Mouse (Mus musculus) limb, embryonic 15.5 days (tissue): ENCODE measurements around the gene Spata13. TPM values are rescaled to one million over a fixed set of nuclear protein-coding genes. Genes with fewer than 3 reads are reported as not detected.

ENCODE experiments used
- ATAC-seq: fragments of 200-750 bp; cut with Nextera tagmentation; 2 replicates; pipeline ENCODE4 v1.8.0; 2017; ENCODE audit warnings: low read depth, moderate TSS enrichment; ENCODE audit not compliant: insufficient number of reproducible peaks, low FRiP score, low TSS enrichment
- H3K27ac ChIP-seq: fragments of 300-500 bp; sonication (generic); 2 replicates; pipeline ENCODE4 v1.5.1; 2015; ENCODE audit warnings: moderate library complexity, mild to moderate bottlenecking, inconsistent platforms
- H3K27me3 ChIP-seq: fragments of 300-500 bp; sonication (generic); 2 replicates; pipeline ENCODE4 v1.6.1; 2015; ENCODE audit warnings: inconsistent platforms
- H3K36me3 ChIP-seq: fragments of 300-500 bp; sonication (generic); 2 replicates; pipeline ENCODE4 v1.6.1; 2015; ENCODE audit warnings: inconsistent platforms
- H3K4me1 ChIP-seq: fragments of 300-500 bp; sonication (generic); 2 replicates; pipeline ENCODE4 v1.6.1; 2015; ENCODE audit warnings: inconsistent platforms
- H3K4me2 ChIP-seq: fragments of 300-500 bp; sonication (generic); 2 replicates; pipeline ENCODE4 v1.6.1; 2015; ENCODE audit warnings: mild to moderate bottlenecking, inconsistent platforms
- H3K4me3 ChIP-seq: fragments of 300-500 bp; sonication (generic); 2 replicates; pipeline ENCODE4 v1.5.1; 2015; ENCODE audit warnings: mild to moderate bottlenecking, inconsistent platforms
- H3K9ac ChIP-seq: fragments of 300-500 bp; sonication (generic); 2 replicates; pipeline ENCODE4 v1.6.1; 2015; ENCODE audit warnings: inconsistent platforms
- H3K9me3 ChIP-seq: fragments of 300-500 bp; sonication (generic); 2 replicates; pipeline ENCODE4 v1.6.1; 2016; ENCODE audit warnings: inconsistent platforms
- WGBS: fragments of 180-500 bp; shearing (Covaris S2); methylation state at CpG from one replicate; pipeline ENCODE4 v1.1.7; 2015; 5-methylcytosine and 5-hydroxymethylcytosine counted together
- polyA plus RNA-seq: library from polyadenylated mRNA; unstranded; fragments of >200 nt; fragmentation: Nextera tagmentation; extraction: Ambion mirVana; gene quantifications from 2 replicates; pipeline ENCODE4 v1.2.1, GENCODE M21; 2015

The Spata13 gene
- polyA plus RNA-seq, 1 experiment from 2014 or later, result 10.0 TPM

DNA sequence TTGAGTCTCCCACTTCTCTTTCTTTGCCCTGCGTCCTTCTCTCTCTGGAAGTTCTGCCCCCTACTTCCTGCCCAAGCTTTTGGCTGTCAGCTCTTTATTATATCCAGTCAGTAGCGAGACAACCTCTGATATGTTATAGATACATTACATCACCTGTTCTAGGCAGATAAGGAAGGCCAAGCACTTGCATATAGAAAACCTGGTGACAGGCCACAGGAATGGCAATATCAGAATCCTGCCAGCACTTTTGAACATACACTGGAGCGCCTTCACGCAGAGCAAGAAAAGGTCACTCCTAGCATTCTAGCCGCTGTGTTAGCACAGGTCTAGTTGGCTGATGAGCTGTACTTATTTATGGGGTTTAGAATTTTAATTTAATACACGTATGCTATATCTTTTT is 70.7 kb downstream of the Spata13 start:
- 53% methylated on average over 6 of the region's 6 CpGs for WGBS
- H3K9ac ChIP-seq, result no peak overlapping the region
- no peak overlapping the region for H3K4me3 ChIP-seq
- no peaks in the 10 kb centered on the region for H3K9me3 ChIP-seq
- H3K4me1 ChIP-seq, result peaks cover 46% of the 10 kb centered on the region
- peak overlapping the region; percentile 75 for H3K27ac ChIP-seq
- H3K4me2 ChIP-seq, result no peak overlapping the region
- H3K36me3 ChIP-seq, result no peaks in the 10 kb centered on the region
- no peaks in the 10 kb centered on the region for H3K27me3 ChIP-seq
- peak; percentile 28; the same call in 1 of the 2 replicates for ATAC-seq

DNA sequence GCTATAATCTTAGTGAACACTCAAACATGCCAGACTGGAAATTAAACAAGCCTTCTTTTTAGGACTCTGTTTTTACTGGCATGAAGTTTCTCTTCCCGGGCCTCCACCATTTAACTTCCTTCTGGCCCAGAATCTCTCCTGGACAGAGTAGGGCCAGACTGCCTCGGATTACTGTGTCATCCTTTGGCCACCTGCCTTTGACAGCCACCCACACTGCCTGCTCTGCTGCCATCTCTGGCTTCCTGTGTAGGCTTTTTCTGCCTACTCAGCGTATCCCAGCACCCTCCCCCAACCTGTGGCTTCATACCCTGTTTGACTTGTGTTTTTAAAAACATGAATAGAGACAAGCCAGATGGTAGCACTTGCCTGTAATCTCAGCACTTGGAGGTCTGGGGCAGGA is 71.2 kb downstream of the Spata13 start:
- ATAC-seq, result 0 out of 2 replicates have a peak, but pooled peaks have one; percentile 46
- 35% methylated on average over 3 of the region's 3 CpGs for WGBS
- Histone ChIP-seq H3K9ac (no peak overlapping the region), H3K9me3 (no peaks in the 10 kb centered on the region), H3K27ac (peak overlapping the region; percentile 75), H3K4me3 (no peak overlapping the region), H3K4me2 (no peak overlapping the region), H3K27me3 (no peaks in the 10 kb centered on the region), H3K36me3 (no peaks in the 10 kb centered on the region), H3K4me1 (peaks cover 50% of the 10 kb centered on the region)

DNA sequence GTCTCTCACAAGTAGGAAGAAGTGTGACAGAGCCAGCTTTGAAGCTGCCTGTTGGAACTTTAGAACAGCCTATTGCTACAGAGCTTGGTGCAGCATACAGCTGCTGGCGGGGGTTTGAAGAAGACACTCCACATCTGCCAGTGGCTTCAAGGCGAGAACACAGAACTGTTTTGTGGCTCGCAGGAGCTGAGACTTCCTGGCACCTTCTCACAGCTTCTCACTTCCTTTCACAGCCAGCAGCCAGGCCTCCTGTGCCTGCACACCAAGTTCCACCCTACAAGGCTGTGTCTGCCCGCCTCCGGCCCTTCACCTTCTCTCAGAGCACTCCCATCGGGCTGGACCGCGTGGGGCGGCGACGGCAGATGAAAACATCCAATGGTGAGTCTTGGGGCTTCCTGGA is 75.4 kb downstream of the Spata13 start:
- no peak overlapping the region for H3K4me3 ChIP-seq
- no peak for ATAC-seq
- H3K27ac ChIP-seq, result peak overlapping the region; percentile 38
- H3K9me3 ChIP-seq, result no peaks in the 10 kb centered on the region
- H3K4me1 ChIP-seq, result peaks cover 39% of the 10 kb centered on the region
- 40% methylated on average over 11 of the region's 11 CpGs for WGBS
- H3K36me3 ChIP-seq, result 0 out of 2 replicates have a peak, but pooled peaks cover 2% of the 10 kb centered on the region
- no peak overlapping the region for H3K4me2 ChIP-seq
- no peak overlapping the region for H3K9ac ChIP-seq
- H3K27me3 ChIP-seq, result no peaks in the 10 kb centered on the region

DNA sequence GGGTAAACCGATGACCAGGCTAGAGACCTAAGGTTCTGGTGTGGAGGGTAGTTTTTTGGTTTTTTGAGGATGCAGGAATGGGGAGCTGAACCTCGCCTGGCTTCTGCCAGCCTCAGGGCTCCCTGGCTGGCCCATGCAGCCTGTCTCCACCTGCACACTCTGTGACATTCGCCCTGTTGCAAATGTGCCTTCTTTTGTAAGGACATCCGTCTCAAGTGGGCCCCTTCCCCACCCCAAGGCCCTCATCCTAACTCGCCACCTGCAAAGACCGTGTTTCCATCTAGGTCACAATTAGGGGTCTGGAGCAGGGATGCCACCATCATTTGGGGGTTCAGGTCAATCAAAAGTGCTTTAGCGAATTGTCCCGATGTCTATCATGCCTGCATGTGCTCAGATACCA is 75.9 kb downstream of the Spata13 start:
- Histone ChIP-seq H3K36me3 (0 out of 2 replicates have a peak, but pooled peaks cover 2% of the 10 kb centered on the region), H3K9ac (no peak overlapping the region), H3K4me2 (no peak overlapping the region), H3K9me3 (no peaks in the 10 kb centered on the region), H3K4me1 (peaks cover 34% of the 10 kb centered on the region), H3K27me3 (no peaks in the 10 kb centered on the region), H3K27ac (no peak overlapping the region), H3K4me3 (no peak overlapping the region)
- ATAC-seq, result no peak
- WGBS, result 81% methylated on average over 8 of the region's 8 CpGs

DNA sequence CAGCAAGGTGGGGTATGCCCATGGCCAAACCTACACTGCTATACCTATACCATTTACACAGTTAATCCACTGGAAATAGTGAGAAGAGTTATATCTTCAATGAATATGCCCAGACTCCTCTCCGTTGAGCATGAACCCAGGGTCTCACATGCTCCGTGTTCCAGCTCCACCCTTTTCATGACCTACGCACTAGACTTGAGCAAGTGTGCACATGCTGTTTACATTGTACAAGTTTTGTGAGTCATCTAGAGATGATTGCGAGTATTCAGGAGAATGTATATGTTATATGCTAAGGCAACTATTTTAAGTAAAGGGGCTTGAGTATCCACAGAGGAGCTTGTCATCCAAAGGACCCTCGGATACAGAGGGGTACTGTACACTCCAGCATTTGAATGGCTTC is 77.4 kb downstream of the Spata13 start:
- Histone ChIP-seq H3K4me2 (no peak overlapping the region), H3K27ac (no peak overlapping the region), H3K27me3 (no peaks in the 10 kb centered on the region), H3K4me1 (peaks cover 26% of the 10 kb centered on the region), H3K9ac (no peak overlapping the region), H3K9me3 (no peaks in the 10 kb centered on the region), H3K4me3 (no peak overlapping the region), H3K36me3 (0 out of 2 replicates have a peak, but pooled peaks cover 2% of the 10 kb centered on the region)
- 87% methylated on average over 5 of the region's 5 CpGs for WGBS
- no peak for ATAC-seq

- WGBS, result 81% methylated on average over 6 of the region's 6 CpGs
- ATAC-seq, result no peak
Observed at GRCm38 (mm10) chr14:60711590-60712288, 77.9 kb downstream of the Spata13 start.

DNA sequence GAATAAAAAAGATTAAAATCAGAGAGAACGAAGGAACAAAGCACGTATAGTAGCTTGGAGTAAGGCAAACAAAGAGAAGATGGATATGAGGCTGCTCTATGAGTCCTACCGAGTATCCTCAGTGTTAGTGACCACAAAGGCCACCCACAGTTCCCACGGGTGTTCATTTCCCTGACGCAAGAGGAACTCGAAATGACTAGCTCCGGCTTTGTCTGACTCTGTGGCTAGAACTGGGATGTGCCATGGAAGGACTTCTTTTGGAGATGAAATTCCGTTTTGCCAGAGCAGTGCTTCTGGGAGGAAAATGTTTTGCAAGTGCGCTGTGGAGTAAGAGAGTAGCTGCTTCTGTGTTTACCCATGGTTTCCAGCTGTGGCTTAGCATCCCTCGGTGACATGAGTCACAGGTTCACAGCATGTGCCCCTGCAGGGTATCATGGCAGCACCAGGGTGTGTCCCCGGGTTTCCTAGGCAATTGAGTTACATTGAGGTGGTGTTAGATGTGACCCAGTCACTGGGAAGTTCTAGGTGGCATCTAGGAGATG is 78.6 kb downstream of the Spata13 start:
- H3K36me3 ChIP-seq, result 0 out of 2 replicates have a peak, but pooled peaks cover 2% of the 10 kb centered on the region
- no peaks in the 10 kb centered on the region for H3K27me3 ChIP-seq
- H3K4me3 ChIP-seq, result no peak overlapping the region
- no peak for ATAC-seq
- H3K9me3 ChIP-seq, result no peaks in the 10 kb centered on the region
- WGBS, result 83% methylated on average over 11 of the region's 11 CpGs
- peaks cover 16% of the 10 kb centered on the region for H3K4me1 ChIP-seq
- H3K4me2 ChIP-seq, result no peak overlapping the region
- no peak overlapping the region for H3K27ac ChIP-seq
- no peak overlapping the region for H3K9ac ChIP-seq

More at GRCm38 (mm10) chr14:60711590-60712288, 77.9 kb downstream of the Spata13 start:
- Histone ChIP-seq H3K27me3 (no peaks in the 10 kb centered on the region), H3K9me3 (no peaks in the 10 kb centered on the region), H3K4me1 (peaks cover 22% of the 10 kb centered on the region), H3K27ac (no peak overlapping the region), H3K4me2 (no peak overlapping the region), H3K4me3 (no peak overlapping the region), H3K36me3 (0 out of 2 replicates have a peak, but pooled peaks cover 2% of the 10 kb centered on the region), H3K9ac (no peak overlapping the region)

- Histone ChIP-seq H3K4me3 (no peak overlapping the region), H3K9ac (no peak overlapping the region), H3K27ac (no peak overlapping the region), H3K4me2 (no peak overlapping the region), H3K9me3 (no peaks in the 10 kb centered on the region), H3K4me1 (no peaks in the 10 kb centered on the region), H3K27me3 (no peaks in the 10 kb centered on the region), H3K36me3 (0 out of 2 replicates have a peak, but pooled peaks cover 2% of the 10 kb centered on the region)
- WGBS, result 61% methylated on average over 5 of the region's 5 CpGs
- no peak for ATAC-seq
Observed at GRCm38 (mm10) chr14:60715686-60716085, 81.9 kb downstream of the Spata13 start.

- H3K4me2 ChIP-seq, result no peak overlapping the region
- no peak overlapping the region for H3K27ac ChIP-seq
- no peaks in the 10 kb centered on the region for H3K36me3 ChIP-seq
- H3K9me3 ChIP-seq, result no peaks in the 10 kb centered on the region
- H3K9ac ChIP-seq, result no peak overlapping the region
- H3K4me1 ChIP-seq, result peaks cover 7% of the 10 kb centered on the region
- WGBS, result 43% methylated on average over 8 of the region's 8 CpGs
- no peak overlapping the region for H3K4me3 ChIP-seq
- no peak for ATAC-seq
- no peaks in the 10 kb centered on the region for H3K27me3 ChIP-seq
Observed at GRCm38 (mm10) chr14:60721304-60721703, 87.5 kb downstream of the Spata13 start.

GRCm38 (mm10) chr14:60721938-60722337 is 88.1 kb downstream of the Spata13 start:
- Histone ChIP-seq H3K9ac (no peak overlapping the region), H3K36me3 (no peaks in the 10 kb centered on the region), H3K27me3 (no peaks in the 10 kb centered on the region), H3K9me3 (no peaks in the 10 kb centered on the region), H3K27ac (no peak overlapping the region), H3K4me1 (peaks cover 8% of the 10 kb centered on the region), H3K4me3 (no peak overlapping the region), H3K4me2 (no peak overlapping the region)
- WGBS, result 62% methylated on average over 3 of the region's 3 CpGs
- no peak for ATAC-seq

DNA sequence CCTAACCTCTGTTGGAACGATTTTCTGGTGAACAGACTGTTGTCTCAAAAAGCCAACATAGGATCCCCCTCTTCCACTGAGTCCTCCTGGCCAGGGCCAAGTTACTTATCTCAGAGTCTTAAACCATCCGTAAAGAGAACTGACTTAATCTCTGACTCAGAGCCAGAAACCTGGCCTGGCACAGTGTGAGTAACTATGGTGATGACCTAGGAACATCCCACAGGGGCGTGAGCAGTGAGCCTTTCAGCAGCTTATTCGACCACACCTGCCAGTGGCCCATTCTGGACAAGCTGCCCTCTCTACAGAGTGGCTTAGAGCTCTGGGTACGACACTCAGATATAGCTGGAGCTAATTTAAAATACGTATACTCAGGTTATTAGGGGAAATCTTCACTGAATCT is 92.3 kb downstream of the Spata13 start:
- whole genome bisulfite sequencing, result 64% methylated on average over 6 of the region's 6 CpGs
- H3K4me2 ChIP-seq, result no peak overlapping the region
- ATAC-seq, result no peak

DNA sequence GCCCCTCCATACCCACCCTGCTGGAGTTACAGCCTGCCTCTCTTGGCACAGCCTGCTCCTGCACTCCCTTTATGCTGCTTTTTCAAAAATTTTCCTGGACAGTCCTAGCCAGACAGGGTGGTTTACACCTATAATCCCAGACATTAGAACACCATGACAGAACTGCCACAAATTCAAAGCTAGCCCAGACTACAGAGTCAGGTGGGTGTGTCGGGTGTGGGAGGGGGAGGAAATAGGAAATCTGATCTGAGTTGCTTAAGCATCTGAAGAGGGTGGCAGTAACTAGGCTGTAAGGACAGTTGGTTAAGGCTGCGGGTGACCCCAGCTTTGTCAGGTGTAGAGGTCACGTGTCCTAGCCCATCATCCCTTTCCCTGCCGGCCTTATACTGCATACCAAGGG is 93.3 kb downstream of the Spata13 start:
- no peaks in the 10 kb centered on the region for H3K27me3 ChIP-seq
- H3K9ac ChIP-seq, result no peak overlapping the region
- no peaks in the 10 kb centered on the region for H3K36me3 ChIP-seq
- ATAC-seq, result no peak
- H3K9me3 ChIP-seq, result no peaks in the 10 kb centered on the region
- WGBS, result 34% methylated on average over 4 of the region's 4 CpGs
- peaks cover 17% of the 10 kb centered on the region for H3K4me1 ChIP-seq
- no peak overlapping the region for H3K4me2 ChIP-seq
- H3K27ac ChIP-seq, result no peak overlapping the region; the same call in 1 of the 2 replicates
- no peak overlapping the region for H3K4me3 ChIP-seq

More for the DNA sequence above, 92.3 kb downstream of the Spata13 start:
- H3K36me3 ChIP-seq, result no peaks in the 10 kb centered on the region
- no peaks in the 10 kb centered on the region for H3K27me3 ChIP-seq
- H3K4me3 ChIP-seq, result no peak overlapping the region
- H3K9ac ChIP-seq, result no peak overlapping the region
- peaks cover 18% of the 10 kb centered on the region for H3K4me1 ChIP-seq
- no peak overlapping the region for H3K27ac ChIP-seq
- H3K9me3 ChIP-seq, result no peaks in the 10 kb centered on the region
